Mouse (Mus musculus) embryo, embryonic 10.5 days (tissue): Measurements from ENCODE around the gene Col7a1.

Experiments
- DNase-seq: peaks from one replicate; pipeline ENCODE4 v3.0.0-alpha.2; 2015; ENCODE audit warnings: low spot score

Gene Col7a1

DNA sequence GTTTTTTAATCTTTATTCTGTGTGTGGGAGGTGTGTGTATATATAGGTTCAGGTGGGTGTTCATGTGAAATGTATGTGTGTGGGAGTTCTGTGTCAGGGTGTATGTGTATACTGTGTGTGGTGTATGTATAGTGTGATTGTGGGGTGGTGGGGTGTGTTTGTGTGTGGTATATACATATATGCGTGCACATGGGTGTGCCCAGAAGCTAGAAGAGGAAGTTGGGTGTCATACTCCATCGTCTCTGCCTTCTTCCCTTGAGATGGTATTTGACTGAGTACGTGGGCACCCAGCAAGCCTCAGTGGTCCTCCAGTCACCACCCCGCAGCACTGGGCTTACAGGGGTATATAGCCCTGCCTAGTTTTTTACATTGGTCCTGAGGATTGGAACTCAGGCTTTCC lies 68.0 kb downstream of the Col7a1 start:
- DNase-seq: no peak

- no peak for DNase-seq
Observed at GRCm38 (mm10) chr9:109022866-109023685, 69.7 kb downstream of the Col7a1 start.

- no peak for DNase-seq
Observed at GRCm38 (mm10) chr9:109027521-109027920, 74.1 kb downstream of the Col7a1 start.

DNA sequence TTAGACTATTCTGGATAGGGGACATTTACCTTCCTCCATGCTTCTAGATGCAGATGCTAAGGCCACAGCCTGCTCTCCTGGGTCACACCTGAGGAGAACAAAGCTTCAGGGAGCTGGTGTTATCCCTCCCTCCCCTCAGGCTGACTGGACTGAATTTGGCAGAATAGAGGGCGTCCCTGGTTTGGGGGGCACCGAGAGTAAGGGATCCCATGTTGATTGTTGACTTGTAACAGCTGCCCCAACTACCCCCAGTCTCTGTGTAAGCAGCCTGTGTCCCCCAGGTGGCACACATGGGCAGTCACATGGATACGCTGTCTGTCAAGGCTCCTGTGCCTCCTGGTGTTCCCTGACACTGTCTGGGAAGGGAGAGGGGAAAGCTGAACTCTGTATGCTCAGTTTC lies 75.0 kb downstream of the Col7a1 start:
- DNase-seq: no peak

DNA sequence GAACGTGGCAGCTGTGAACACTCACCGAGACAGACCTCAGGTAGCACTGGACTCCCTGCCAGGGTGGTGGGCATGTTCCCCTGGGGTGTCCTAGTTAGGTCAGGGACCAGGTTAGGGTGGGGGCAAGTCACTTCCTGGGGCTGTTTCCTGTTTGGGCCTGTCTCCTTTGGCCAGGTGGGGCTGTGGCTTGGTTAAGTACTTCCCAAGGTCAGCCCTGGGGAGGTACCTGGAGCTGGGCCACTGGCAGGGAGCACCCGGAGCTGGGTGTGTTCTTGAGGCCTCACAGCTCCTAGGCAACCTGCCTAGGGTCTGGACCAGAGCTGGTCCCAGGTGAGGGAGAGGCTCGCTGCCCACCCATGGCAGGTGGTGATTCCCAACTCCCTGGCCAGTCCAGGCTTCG lies 75.5 kb downstream of the Col7a1 start:
- DNase-seq: no peak

- DNase-seq: no peak
Observed at GRCm38 (mm10) chr9:109030312-109030711, 76.9 kb downstream of the Col7a1 start.

GRCm38 (mm10) chr9:109031001-109031400 lies 77.6 kb downstream of the Col7a1 start:
- DNase-seq: no peak

DNA sequence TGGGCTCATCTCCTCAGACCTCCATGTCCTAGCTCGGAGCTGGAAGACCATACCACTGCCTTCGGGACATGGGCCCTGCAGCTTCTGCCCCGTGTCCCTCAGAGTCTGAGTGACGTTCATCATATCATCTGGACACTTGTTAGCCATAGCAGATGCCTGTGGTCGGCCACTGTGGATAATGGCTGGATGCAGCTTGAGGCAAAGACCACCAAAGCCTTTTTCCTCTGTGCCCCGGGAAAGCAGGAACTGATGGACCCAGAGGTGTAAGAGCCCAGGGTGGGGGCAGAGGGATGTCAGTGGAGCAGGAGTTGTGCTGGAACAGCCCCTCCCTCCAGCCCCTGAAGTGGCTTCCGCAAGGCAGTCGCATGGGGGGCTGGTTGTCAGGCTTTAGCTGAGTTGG lies 78.3 kb downstream of the Col7a1 start:
- no peak for DNase-seq

DNA sequence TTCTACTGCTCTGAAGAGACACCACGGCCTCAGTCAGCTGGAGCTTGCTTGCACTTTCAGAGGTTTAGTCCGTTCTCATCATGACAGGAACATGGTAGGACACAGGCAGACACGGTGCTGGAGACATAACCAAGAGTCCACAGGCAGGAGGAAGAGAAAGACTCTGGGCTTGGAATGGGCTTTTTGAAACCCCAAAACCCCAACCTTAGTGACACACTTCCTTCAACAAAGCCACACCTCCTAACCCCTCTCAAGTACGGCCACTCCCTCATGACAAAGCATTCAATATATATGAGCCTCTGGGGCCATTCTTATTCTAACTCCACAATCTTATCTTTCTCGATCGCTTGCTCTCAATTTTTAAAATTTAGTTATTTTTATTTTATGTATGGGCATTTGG lies 79.0 kb downstream of the Col7a1 start:
- DNase-seq: no peak
